Mouse (Mus musculus): ENCODE data around the gene Bnip2.

Bnip2 gene

DNA sequence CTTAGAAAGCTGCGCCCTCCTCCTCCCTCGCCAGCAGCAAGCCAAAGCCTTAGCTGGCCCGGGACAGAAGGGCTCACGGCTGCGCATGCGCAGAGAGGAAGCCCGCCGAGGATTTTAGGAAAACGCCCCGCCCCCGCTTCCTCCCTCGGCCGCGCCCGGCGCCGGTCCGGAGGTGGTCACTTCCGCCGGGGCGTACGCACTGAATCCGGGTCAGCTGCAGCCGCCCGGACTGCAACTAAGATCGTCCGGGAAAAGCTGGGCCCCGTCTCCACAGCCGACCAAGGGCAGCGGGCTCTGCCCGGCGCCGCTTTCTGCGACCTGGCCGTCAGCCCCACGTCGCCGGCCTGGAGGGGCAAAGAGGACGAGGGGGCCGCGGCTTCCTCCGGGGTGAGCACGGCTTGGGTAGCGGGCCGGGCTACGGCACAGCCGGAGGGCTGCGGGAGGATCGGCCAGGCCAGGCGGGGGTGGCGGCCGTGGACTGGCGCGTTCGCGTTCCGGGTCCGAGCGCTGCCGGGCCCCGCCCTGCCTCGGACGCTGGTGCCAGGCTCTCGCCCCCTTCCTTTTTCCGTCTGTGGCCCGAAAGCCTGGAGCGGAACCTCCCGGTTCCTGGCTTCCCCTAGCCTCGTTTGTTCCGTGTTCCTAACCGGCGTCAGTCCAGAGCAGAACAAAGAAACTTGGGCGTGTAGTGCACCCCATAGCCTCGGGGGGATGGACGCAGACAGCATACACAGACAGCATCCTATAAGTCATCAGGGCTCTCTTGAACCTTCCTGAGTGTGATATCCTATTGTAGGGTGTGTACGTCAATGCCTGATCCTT, at the start of gene Bnip2:
TSS of gene Bnip2 (plus strand) at position 164 of the 819 bp plus-strand sequence.
- peak; percentile 97 for DNase-seq

DNA sequence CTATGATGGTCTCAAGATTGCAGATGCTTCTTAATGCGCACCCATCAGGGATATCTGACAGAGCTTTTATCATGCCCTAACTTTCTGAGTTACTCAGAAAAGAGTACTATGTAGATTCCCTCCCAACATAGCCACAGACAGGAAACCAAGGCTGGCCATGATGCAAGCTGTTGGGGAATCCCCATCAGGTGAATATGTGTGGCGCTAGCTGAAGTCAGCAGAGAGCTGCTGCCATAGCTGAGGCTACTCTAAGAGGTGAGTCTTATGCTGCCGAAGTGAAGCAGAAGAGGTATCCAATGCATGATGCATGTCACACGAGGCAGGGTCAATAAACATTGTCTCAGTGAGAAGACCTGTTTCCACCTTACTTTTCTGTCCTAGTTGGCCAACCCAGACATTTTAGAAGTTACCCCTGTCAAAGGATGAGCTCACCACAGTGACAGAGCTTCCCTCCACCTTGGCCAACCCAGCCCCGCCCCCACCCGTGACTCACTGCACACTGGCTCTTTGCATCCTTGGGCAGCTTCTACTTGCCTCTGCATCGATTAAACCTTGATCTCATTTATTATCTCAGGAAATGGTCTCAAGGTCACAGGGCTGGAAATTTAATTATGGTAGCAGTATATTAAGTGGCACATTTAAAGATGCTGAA, 48.3 kb upstream of the Bnip2 start:
- DNase-seq, result no peak

DNA sequence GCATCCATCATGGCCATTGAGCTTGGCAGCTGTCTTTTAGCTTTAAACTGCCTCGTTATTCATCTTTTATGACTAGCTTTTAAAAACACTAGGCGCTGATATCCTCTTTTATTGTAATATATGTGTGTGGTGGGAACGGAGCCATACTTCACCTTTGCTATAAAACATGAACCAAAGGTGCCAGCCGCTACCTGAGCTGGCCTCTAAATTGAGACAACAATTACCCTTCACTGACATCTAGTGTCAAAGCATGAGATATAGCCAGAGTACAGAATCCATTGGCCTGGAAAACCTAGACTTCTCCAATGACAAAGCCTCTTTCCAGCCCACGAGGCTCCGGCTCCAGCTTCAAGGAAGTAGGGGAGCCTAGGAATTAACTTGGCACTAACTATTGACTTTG, 47.7 kb upstream of the Bnip2 start:
- DNase-seq, result no peak

GRCm38 (mm10) chr9:69948964-69949363, 40.3 kb upstream of the Bnip2 start:
- no peak for DNase-seq

DNA sequence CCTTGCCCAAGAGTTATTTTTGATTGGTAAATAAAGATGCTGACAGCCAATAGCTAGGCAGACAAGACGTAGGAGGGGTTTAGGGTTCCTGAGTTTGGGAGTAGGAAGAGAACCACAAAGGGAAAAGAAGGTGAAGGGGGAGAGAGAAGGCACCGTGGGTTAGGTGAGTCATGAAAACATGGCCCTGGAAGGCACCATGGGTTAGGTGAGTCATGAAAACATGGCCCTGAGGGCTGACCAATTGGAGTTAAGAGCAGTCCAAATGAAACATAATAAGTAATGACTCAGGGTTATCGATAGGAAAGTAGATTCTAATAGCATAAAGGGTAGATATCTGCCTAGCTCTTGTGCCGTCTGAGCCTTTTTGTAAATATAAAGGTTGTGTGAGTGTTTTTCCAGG, 39.6 kb upstream of the Bnip2 start:
- DNase-seq, result no peak

- DNase-seq, result no peak
Measured at GRCm38 (mm10) chr9:69961007-69961406, 28.3 kb upstream of the Bnip2 start.

DNA sequence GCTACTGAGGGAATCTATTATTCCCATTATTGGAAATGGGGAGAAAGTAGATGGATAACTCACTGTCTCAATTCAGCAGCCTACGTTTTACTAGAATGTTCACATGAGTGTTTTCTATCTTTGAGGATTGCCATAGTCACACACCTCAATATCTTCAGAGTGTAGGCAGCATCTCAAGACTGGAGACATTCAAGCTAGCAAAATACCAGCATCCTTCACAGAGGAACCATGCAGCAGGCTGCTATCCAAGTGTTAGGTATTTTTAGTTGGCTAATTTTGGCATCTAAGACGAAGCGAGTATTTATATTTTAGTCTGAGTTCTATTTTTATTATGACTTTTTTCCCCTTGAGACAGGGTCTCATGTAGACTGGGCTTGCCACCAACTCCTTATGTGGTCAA, 24.9 kb upstream of the Bnip2 start:
- DNase-seq, result no peak

- no peak for DNase-seq
Measured at GRCm38 (mm10) chr9:69985526-69985925, 3.7 kb upstream of the Bnip2 start.

DNA sequence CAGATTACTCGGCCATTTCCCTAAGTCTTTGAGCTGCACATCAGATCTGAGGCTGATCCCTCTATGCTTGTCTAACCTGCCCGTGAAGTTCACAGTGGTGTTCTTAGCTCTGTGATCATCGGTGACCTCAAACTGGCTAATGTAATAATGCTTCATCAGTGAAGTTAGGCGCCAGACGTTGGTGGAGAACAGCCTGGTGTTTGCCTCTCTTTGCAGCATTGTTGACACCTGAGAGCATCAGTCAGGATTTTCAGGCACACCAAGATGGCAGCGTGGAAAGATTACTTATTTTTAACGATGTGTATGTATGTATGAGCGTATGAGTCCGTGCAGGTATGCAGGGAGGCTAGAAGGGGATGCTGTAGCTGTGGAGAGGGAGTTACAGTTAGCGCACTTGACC, 3.2 kb upstream of the Bnip2 start:
- no peak for DNase-seq

DNA sequence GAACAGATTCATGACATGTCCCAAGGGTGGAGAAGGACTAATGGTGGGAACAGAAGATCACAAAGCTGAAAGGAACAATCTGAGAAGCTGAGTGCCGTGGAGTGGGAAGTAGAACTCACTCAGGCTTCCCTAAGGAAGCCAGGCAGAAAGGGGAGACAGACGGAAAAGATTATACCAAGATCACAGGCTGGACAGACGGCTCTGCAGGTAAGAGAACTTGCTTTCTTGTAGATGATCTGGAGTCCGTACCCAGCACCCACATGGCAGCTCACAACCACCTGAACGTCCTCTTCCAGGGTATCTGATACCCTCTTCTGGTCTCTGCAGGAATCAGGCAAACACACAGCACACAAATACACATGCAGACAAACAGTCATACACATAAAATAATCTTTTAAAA, 2.7 kb upstream of the Bnip2 start:
- no peak for DNase-seq

GRCm38 (mm10) chr9:69987579-69987978, 1.7 kb upstream of the Bnip2 start:
- peak; percentile 21 for DNase-seq

DNA sequence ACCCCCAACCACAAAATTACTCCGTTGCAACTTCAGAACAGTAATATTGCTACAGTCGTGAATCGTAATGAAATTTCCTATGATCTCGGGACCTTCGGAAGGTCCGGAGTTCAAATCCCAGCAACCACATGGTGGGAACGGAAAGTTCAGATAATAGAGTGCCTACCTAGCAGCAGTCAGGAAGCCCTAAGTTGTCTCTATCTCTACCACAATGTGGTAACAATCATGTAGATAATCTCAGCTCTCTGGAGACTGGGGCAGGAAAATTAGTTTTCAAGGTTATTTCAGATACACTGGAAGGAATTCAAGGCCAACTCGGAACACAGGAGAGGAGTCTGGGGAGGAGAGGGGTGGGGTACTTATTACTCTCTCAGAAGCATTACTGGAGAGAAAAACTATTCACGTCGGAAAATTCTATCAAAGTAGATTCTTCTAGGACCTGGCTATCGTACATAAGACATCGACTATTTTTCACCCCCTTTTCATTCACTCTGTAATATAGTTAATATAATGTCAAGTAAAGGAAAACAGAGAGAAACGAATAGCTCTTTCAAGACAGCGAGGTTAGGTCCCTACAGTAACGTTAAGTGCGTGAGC, 462 bp upstream of the Bnip2 start:
- DNase-seq, result no peak

- DNase-seq, result no peak
Measured at GRCm38 (mm10) chr9:69990346-69990745, 1.1 kb downstream of the Bnip2 start.

- DNase-seq, result no peak
Measured at GRCm38 (mm10) chr9:69992841-69993277, 3.6 kb downstream of the Bnip2 start.

- no peak for DNase-seq
Measured at GRCm38 (mm10) chr9:69993479-69993878, 4.2 kb downstream of the Bnip2 start.

- no peak for DNase-seq
Measured at GRCm38 (mm10) chr9:69994547-69994946, 5.3 kb downstream of the Bnip2 start.

DNA sequence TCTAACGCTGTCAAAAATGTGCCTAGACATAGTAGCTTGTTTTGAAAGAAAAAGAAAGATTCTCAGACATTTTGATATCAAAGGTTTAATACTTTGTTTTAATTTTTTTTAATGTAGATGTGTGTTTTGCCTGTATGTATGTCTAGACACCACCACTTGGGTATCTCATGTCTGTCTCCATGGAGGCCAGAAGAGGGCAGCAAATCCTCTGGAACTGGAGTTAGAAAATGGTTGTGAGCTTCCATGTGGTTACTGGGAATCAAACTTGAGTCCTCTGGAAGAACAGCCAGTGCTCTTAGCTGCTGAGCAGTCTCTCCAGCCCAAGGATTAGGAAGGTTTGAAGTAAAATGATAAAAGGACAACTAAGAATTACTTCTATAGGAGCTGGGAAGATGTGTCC, 10.1 kb downstream of the Bnip2 start:
- no peak for DNase-seq

DNA sequence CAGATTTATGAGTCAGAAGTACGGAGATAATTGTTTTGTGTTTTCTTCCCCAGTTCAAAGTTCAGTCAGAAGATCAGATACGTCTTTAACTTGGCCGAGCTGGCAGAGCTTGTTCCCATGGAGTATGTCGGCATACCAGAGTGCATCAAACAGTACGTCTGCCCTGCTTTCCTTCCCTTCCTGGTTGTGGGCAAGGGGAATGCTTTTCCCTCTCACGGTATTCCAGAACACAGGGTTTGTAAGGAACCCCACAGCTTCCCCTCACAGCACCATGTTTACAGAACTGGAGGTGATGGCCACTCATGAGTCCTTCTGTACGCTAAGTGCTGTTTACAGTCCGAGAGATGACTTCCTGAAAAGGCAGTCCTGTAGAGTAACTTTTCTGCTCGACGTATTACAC, 14.2 kb downstream of the Bnip2 start:
- DNase-seq, result no peak

DNA sequence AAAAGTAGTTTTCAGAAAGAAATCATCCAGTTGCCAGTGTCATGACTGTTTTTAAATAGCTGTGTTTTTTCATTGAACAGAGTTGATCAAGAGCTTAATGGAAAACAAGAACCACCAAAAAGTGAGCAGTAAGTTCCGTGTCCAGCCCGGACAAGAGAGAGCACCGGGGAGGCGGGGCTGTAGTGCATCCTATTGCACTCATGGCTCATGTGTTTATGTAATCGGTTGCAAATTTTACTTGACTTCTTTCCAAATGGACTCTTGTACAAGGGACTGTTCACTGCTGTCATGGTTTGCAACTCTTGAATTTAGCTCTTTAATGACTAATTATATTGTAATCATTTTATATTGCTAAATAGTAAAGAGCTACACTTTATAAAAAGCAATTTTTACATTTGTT, 17.7 kb downstream of the Bnip2 start:
- no peak for DNase-seq

DNA sequence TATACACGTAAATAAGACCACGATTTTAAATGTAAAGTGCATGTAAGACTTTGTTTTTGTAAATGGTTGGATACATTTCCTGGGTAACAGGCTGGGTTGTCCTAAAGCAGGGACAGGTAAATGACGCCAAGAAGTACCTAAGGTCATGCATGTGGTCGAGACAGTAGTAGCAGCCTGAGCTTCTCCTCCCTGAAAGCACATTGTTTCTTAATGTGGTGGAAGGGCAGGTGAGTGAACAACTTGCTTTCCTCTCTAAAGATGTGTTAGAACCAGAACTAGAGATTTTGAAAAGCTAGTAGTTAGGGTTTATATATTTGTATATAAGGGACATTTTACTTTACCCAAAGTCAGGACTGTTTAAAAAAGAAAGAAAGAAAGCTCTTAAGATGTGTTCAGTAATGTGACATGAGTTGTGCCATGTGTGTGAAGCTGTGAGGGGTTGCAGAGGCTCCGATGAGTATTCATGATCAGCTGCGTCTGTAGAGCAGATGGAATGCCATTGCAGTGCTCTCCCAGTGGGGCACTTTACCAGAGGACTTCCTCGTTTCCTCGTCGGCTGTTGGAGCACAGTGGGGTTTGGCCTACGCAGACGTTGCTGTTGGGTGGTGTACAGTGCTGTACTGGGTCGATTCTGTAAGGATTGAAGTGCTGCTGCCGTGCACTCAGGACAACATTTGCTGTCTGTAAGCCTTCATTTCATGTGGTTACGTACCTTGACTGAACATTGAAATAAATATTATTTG, 18.4 kb downstream of the Bnip2 start:
- no peak for DNase-seq

DNA sequence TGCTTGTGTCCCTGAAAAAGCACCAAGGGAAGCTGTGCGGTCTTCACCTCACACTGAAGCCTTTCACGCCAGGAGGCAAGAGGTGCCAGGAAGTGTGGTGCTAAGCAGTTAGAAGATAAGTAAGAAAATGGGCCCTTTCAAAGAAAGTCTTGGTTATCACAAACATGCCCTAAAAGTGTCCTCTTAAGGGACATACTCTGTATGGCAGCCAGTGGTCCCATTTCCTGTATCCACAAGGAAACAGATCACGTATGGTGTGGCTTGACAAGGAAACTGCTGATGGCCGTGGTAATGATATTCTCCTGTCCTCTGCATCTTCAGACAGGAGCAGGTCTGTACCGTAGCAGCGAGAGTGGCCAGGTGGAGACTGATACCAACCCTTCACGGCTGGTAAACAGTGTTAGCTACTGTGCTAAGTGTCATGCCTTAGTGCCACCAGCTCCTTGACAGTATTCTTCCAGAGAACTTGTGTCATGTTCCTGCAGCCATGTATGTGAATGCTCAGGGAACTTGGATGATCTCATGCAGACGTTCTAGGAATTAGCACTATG, 20.6 kb downstream of the Bnip2 start:
- no peak for DNase-seq

- no peak for DNase-seq
Measured at GRCm38 (mm10) chr9:70010781-70011473, 21.7 kb downstream of the Bnip2 start.

Measured in cerebellum, adult 11 months (tissue).